Mouse (Mus musculus) heart, embryonic 10.5 days (tissue): ENCODE measurements around the gene Vmn1r152. TPM values are rescaled to one million over a fixed set of nuclear protein-coding genes. Genes with fewer than 3 reads are reported as not detected.
"Not testable (repeated sequence)": the region's sequence is repeated elsewhere in the genome, so short reads cannot be mapped to it uniquely, and the experiment has no call there.

Experiments used
- DNase-seq: peaks from one replicate; pipeline ENCODE4 v3.0.0-alpha.2; 2017; ENCODE audit warnings: low spot score
- H3K27ac ChIP-seq: fragments of 300-500 bp; sonication (generic); 2 replicates; pipeline ENCODE4 v1.5.1; 2016; ENCODE audit warnings: mild to moderate bottlenecking
- H3K27me3 ChIP-seq: fragments of 300-500 bp; sonication (generic); 2 replicates; pipeline ENCODE4 v1.6.1; 2016; ENCODE audit warnings: mild to moderate bottlenecking; ENCODE audit not compliant: poor library complexity, insufficient read depth, severe bottlenecking
- H3K36me3 ChIP-seq: fragments of 300-500 bp; sonication (generic); 2 replicates; pipeline ENCODE4 v1.6.1; 2016; ENCODE audit warnings: mild to moderate bottlenecking, moderate library complexity
- H3K4me1 ChIP-seq: fragments of 300-500 bp; sonication (generic); 2 replicates; pipeline ENCODE4 v1.6.1; 2016; ENCODE audit warnings: mild to moderate bottlenecking
- H3K4me3 ChIP-seq: fragments of 300-500 bp; sonication (generic); 2 replicates; pipeline ENCODE4 v1.5.1; 2016; ENCODE audit warnings: mild to moderate bottlenecking, moderate library complexity
- H3K9me3 ChIP-seq: fragments of 300-500 bp; sonication (generic); 2 replicates; pipeline ENCODE4 v1.6.1; 2016; ENCODE audit warnings: mild to moderate bottlenecking, moderate library complexity
- WGBS: fragments of 180-500 bp; shearing (Covaris S2); methylation state at CpG from one replicate; pipeline ENCODE4 v1.1.7; 2016; 5-methylcytosine and 5-hydroxymethylcytosine counted together
- polyA plus RNA-seq: library from polyadenylated mRNA; unstranded; fragments of >200 nt; fragmentation: Nextera tagmentation; extraction: Ambion mirVana; gene quantifications from 2 replicates; pipeline ENCODE4 v1.2.1, GENCODE M21; 2016

The Vmn1r152 gene
- not detected in 2 replicates for polyA plus RNA-seq

GRCm38 (mm10) chr7:22522667-22523066, at the start of gene Vmn1r152:
Gene Vmn1r152, plus strand, starts transcription at chr7:22522967.
- H3K4me3 ChIP-seq, H3K4me1 ChIP-seq, H3K27ac ChIP-seq, H3K36me3 ChIP-seq, H3K27me3 ChIP-seq, H3K9me3 ChIP-seq, DNase-seq: not testable (repeated sequence)
- WGBS: no CpG with 5 or more reads among the region's 3 CpGs

GRCm38 (mm10) chr7:22499578-22499977, 23.2 kb upstream of the Vmn1r152 start, which contains the start of gene Vmn1r151:
Gene Vmn1r151, minus strand, starts transcription at chr7:22499678.
- H3K9me3 ChIP-seq, H3K4me3 ChIP-seq, H3K27ac ChIP-seq, H3K36me3 ChIP-seq, H3K4me1 ChIP-seq, H3K27me3 ChIP-seq, DNase-seq: not testable (repeated sequence)
- 47% methylated on average over 2 of the region's 3 CpGs for WGBS

- no CpG with 5 or more reads among the region's 1 CpGs for WGBS
- not testable (repeated sequence) for H3K27ac ChIP-seq, H3K4me3 ChIP-seq, H3K9me3 ChIP-seq, H3K27me3 ChIP-seq, H3K4me1 ChIP-seq, DNase-seq, H3K36me3 ChIP-seq
Observed at GRCm38 (mm10) chr7:22534787-22535186, 12.0 kb downstream of the Vmn1r152 start, which contains the start of gene Gm8677. Gene Gm8677, minus strand, starts transcription at chr7:22534887.

- not testable (repeated sequence) for H3K27me3 ChIP-seq, H3K36me3 ChIP-seq, H3K27ac ChIP-seq, H3K4me1 ChIP-seq, H3K9me3 ChIP-seq, DNase-seq, H3K4me3 ChIP-seq
- whole genome bisulfite sequencing: no CpG with 5 or more reads among the region's 3 CpGs
Observed at GRCm38 (mm10) chr7:22565243-22565642, 42.5 kb downstream of the Vmn1r152 start, which contains the start of gene Gm4201. Gene Gm4201, minus strand, starts transcription at chr7:22565343.

Other genes starting within 250 kb of the Vmn1r152 start
- gene Gm4187, start 193.2 kb upstream of the Vmn1r152 start, polyA plus RNA-seq: not detected in 2 replicates
- not detected in 2 replicates for gene Gm8660, start 151.9 kb upstream of the Vmn1r152 start, polyA plus RNA-seq
- not detected in 2 replicates for gene Vmn1r148, start 109.4 kb upstream of the Vmn1r152 start, polyA plus RNA-seq
- gene Vmn1r149, start 84.7 kb upstream of the Vmn1r152 start, polyA plus RNA-seq: not detected in 2 replicates
- not detected in 2 replicates for gene Gm10665, start 58.9 kb upstream of the Vmn1r152 start, polyA plus RNA-seq
- gene Vmn1r151, start 23.3 kb upstream of the Vmn1r152 start, polyA plus RNA-seq: not detected in 2 replicates
- not detected in 2 replicates for gene Gm8677, start 11.9 kb downstream of the Vmn1r152 start, polyA plus RNA-seq
- gene Gm4201, start 42.4 kb downstream of the Vmn1r152 start, polyA plus RNA-seq: not detected in 2 replicates
- gene Gm4565, start 65.2 kb downstream of the Vmn1r152 start, polyA plus RNA-seq: not detected in 2 replicates
- not detected in 2 replicates for gene Vmn1r155, start 135.1 kb downstream of the Vmn1r152 start, polyA plus RNA-seq
- not detected in 2 replicates for gene Gm8693, start 169.3 kb downstream of the Vmn1r152 start, polyA plus RNA-seq
- not detected in 2 replicates for gene Gm4567, start 196.7 kb downstream of the Vmn1r152 start, polyA plus RNA-seq
- not detected in 2 replicates for gene Vmn1r157, start 238.7 kb downstream of the Vmn1r152 start, polyA plus RNA-seq